Mouse (Mus musculus): ENCODE measurements at regions not wholly inside any gene's neighbourhood (a gene's known extent, or its start where the extent isn't known, plus 50 kb on each side); places are given as distances from the start of the nearest gene placed in this dataset.

DNA sequence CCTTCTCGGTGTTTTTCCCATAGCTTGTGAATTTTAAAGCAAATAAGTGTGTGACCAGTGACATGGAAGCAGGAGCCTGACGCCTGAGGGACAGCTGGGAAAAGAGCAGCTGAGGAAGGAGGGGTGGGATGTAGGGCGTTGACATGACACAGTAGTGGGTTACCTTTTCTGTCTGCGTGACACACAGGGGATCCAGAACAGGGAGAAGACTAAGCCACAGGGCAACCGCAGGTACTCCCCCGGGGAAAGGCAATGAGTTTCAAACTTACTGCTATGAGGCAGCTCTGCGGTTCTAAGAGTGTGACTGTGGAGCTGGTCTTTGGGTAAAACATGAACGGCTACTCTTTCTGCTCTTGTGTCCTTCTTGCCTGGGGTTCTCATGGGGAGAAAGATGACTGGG is 170.2 kb upstream of the Prox1 start:
- no peak overlapping the region for H3K4me2 ChIP-seq (replicated peaks)
- 88% methylated on average over 8 of the region's 8 CpGs for WGBS
- no peak overlapping the region for H3K4me3 ChIP-seq
- no peaks in the 10 kb centered on the region for H3K36me3 ChIP-seq
- ATAC-seq (ENCODE audit: insufficient number of reproducible peaks, insufficient read depth, low FRiP score, low TSS enrichment): no peak
- no peak overlapping the region for H3K9ac ChIP-seq
- no peaks in the 10 kb centered on the region for H3K4me1 ChIP-seq
- H3K27ac ChIP-seq: no peak overlapping the region
- 0 out of 2 replicates have a peak, but pooled peaks cover 6% of the 10 kb centered on the region for H3K27me3 ChIP-seq
- no peaks in the 10 kb centered on the region for H3K9me3 ChIP-seq

DNA sequence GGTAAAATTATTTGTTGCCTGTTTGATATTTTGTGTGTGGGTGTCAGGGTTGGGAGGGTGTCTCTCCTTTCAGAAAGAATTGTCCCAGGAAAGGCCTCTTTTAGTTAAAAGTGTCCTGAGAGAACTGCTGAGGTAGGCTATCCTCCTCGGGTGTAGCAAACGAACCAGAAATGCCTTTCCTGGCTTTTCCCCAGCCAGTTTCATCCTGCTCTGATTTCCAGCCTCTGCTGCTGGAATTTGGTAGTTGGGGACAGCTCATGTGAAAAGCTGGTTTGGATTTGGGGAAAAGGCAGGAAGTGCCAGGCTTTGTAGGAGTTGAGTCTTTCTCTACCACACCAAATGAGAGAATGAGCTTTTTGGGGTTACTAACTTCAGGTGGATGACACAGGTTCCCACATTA is 164.0 kb upstream of the Prox1 start:
- no peak overlapping the region for H3K4me3 ChIP-seq
- peaks cover 3% of the 10 kb centered on the region; the same call in 1 of the 2 replicates for H3K27me3 ChIP-seq
- H3K4me2 ChIP-seq (replicated peaks): no peak overlapping the region
- no peaks in the 10 kb centered on the region for H3K36me3 ChIP-seq
- no peak overlapping the region for H3K9ac ChIP-seq
- H3K27ac ChIP-seq: no peak overlapping the region
- WGBS: 26% methylated on average over 2 of the region's 2 CpGs
- H3K9me3 ChIP-seq: no peaks in the 10 kb centered on the region
- no peak for ATAC-seq (ENCODE audit: insufficient number of reproducible peaks, insufficient read depth, low FRiP score, low TSS enrichment)
- H3K4me1 ChIP-seq: no peaks in the 10 kb centered on the region

DNA sequence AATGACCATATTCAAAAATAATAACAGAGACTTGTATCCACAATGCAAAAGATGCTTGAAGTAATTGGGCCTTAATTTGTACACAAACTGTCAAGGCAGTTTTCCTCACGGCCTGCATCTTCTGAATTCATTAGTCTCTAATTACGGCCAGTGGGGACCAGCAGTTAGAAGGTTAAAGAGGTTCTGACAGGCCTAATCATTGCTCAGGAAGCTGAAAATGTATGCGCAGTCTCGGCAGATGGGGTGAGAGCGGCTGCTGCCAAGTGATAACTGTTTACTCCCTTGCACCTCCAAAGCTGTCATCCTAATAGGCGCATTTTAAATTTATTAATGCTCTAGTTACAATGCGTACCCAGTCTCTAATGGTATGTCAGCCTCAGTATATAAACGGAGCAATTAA is 163.5 kb upstream of the Prox1 start:
- Histone ChIP-seq H3K4me2 (replicated peaks) (no peak overlapping the region), H3K27ac (no peak overlapping the region), H3K4me1 (no peaks in the 10 kb centered on the region), H3K36me3 (no peaks in the 10 kb centered on the region), H3K4me3 (no peak overlapping the region), H3K9ac (no peak overlapping the region), H3K27me3 (peaks cover 3% of the 10 kb centered on the region; the same call in 1 of the 2 replicates), H3K9me3 (no peaks in the 10 kb centered on the region)
- ATAC-seq (ENCODE audit: insufficient number of reproducible peaks, insufficient read depth, low FRiP score, low TSS enrichment): no peak
- WGBS: 50% methylated on average over 8 of the region's 8 CpGs

DNA sequence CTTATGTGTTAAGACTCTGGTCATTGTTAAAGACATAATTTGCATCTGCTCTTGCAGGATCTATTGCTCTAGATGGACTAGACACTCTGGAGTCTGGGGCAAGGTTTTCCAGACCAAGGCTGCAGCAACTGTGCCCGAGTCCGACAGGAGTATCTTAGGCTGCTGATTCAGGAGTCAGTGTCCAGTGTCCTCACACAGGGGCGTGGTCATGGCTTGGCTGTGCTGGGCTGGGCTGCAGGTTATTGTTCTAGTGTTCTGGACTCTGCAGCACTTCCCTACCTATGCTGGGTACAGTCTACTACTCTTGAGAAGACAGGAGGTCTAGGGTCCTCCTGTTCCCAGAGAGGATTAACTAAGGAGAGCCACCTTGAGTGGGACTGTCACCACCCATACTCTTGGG is 161.5 kb upstream of the Prox1 start:
- no peak for ATAC-seq (ENCODE audit: insufficient number of reproducible peaks, insufficient read depth, low FRiP score, low TSS enrichment)
- peaks cover 3% of the 10 kb centered on the region; the same call in 1 of the 2 replicates for H3K27me3 ChIP-seq

DNA sequence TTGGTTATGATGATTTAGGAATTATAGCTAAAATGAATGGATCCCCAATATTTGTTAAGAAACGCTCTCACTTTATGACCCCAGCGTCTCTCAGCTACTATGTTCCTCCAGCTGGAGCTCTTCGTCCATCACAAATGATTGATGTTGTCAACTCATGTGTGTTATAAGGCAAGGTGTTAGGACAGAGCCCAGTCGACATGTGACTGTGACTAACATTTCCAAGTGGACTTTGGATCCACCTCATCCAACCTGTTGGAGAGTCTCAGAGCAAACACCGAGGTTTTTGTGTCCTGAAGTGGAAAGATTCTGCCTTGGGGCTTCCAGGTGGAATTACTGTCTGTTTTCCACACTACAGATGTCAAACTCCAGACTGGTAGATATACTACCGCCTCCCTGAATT is 154.0 kb upstream of the Prox1 start:
- H3K4me1 ChIP-seq: no peaks in the 10 kb centered on the region
- 91% methylated on average over 6 of the region's 6 CpGs for WGBS

More for the DNA sequence above, 161.5 kb upstream of the Prox1 start:
- H3K9ac ChIP-seq: no peak overlapping the region
- H3K9me3 ChIP-seq: no peaks in the 10 kb centered on the region
- H3K4me3 ChIP-seq: no peak overlapping the region
- H3K27ac ChIP-seq: no peak overlapping the region
- H3K4me2 ChIP-seq (replicated peaks): no peak overlapping the region
- no peaks in the 10 kb centered on the region for H3K36me3 ChIP-seq
- no peaks in the 10 kb centered on the region for H3K4me1 ChIP-seq
- 72% methylated on average over 3 of the region's 3 CpGs for whole genome bisulfite sequencing

DNA sequence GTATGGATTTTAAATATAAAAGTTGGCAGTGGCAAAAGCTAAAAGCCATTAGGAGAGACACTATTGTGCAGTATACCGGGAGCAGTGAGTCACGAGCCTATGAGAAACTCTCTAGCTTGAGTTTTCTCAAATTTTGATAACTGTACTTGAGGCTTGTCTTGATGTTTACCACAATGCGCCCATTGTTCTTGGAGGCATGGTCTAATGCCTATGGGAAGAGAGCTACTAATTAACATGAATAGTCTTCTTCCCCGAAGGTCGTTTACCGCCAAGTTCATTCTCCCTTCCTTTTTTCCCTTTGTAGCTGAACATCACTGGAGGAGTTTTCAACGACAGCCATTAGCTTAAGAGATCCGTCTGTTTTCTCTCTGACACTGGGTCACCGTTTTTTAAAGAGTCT is 153.2 kb upstream of the Prox1 start:
- WGBS: 63% methylated on average over 9 of the region's 9 CpGs
- Histone ChIP-seq H3K4me2 (replicated peaks) (no peak overlapping the region), H3K4me3 (no peak overlapping the region), H3K4me1 (no peaks in the 10 kb centered on the region), H3K27ac (no peak overlapping the region), H3K9ac (no peak overlapping the region), H3K36me3 (no peaks in the 10 kb centered on the region), H3K9me3 (no peaks in the 10 kb centered on the region), H3K27me3 (no peaks in the 10 kb centered on the region)
- ATAC-seq (ENCODE audit: insufficient number of reproducible peaks, insufficient read depth, low FRiP score, low TSS enrichment): no peak

More for the DNA sequence above, 154.0 kb upstream of the Prox1 start:
- Histone ChIP-seq H3K4me3 (no peak overlapping the region), H3K36me3 (no peaks in the 10 kb centered on the region), H3K9me3 (no peaks in the 10 kb centered on the region), H3K9ac (no peak overlapping the region), H3K27me3 (no peaks in the 10 kb centered on the region), H3K27ac (no peak overlapping the region), H3K4me2 (replicated peaks) (no peak overlapping the region)
- no peak for ATAC-seq (ENCODE audit: insufficient number of reproducible peaks, insufficient read depth, low FRiP score, low TSS enrichment)

DNA sequence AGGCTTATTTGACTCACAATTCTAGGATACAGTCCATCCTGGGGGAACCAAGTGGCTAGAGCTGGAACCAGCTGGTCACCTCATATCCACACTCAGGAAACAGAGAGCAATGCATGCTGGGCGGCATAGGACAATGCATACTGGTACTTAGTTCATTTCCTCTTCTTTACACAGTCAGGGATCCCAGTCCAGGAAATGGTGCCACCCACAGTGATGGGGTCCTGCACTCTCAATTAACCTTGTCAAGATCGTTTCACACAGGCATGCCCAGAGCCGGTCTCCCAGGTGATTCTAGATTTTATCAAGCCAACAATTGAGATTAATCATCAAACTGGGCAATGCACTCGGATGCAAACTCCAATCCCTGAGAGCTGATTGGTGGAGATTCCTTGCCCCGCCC is 145.7 kb upstream of the Prox1 start:
- 72% methylated on average over 5 of the region's 5 CpGs for WGBS
- H3K4me3 ChIP-seq: no peak overlapping the region
- no peaks in the 10 kb centered on the region for H3K9me3 ChIP-seq
- H3K27ac ChIP-seq: no peak overlapping the region
- no peak overlapping the region for H3K9ac ChIP-seq
- no peaks in the 10 kb centered on the region for H3K36me3 ChIP-seq
- H3K4me2 ChIP-seq (replicated peaks): no peak overlapping the region
- no peaks in the 10 kb centered on the region for H3K4me1 ChIP-seq
- ATAC-seq (ENCODE audit: insufficient number of reproducible peaks, insufficient read depth, low FRiP score, low TSS enrichment): no peak
- H3K27me3 ChIP-seq: no peaks in the 10 kb centered on the region

DNA sequence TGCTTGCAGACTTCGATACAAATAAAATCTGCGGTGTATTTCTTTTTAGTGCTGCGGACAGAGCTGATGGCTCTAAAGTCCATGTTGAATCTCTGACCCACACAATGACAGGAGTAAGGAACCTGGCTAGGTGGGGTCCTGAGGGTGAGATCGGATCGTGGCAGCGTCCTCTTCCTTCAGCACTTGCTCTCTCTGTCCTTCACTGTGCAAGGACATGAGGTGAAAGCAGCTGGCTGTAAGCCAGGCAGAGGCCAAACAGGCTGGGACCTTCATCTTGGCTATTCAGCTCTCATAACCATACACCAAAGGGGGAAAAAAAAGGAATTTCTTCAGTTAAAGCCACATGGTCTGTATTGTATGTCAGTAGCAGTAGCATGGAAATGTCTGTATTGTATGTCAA is 139.3 kb upstream of the Prox1 start:
- Histone ChIP-seq H3K4me2 (replicated peaks) (no peak overlapping the region), H3K4me1 (no peaks in the 10 kb centered on the region), H3K27me3 (no peaks in the 10 kb centered on the region), H3K9ac (no peak overlapping the region), H3K27ac (no peak overlapping the region), H3K4me3 (no peak overlapping the region), H3K9me3 (no peaks in the 10 kb centered on the region), H3K36me3 (no peaks in the 10 kb centered on the region)
- ATAC-seq (ENCODE audit: insufficient number of reproducible peaks, insufficient read depth, low FRiP score, low TSS enrichment): no peak
- 89% methylated on average over 6 of the region's 6 CpGs for WGBS

DNA sequence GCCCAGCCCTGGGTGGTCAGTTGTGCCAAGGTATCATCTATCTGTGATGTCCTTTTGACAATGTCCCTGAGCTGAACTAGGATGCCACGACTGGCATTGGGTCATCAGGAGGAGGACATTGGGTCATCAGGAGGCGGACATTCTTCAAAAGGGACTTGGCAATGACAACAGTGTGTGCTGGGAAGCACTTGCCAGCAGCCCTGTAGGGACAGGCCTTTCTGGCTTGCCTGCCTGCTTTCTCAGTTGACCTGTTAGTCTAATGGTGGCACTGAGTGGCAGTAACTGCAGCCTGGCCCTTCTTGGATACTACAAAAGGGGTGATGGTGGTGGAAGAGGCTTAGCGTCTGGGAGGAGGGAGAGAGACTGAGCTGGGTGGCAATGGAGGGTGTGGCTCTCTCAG is 137.2 kb upstream of the Prox1 start:
- Histone ChIP-seq H3K9ac (no peak overlapping the region), H3K4me3 (no peak overlapping the region), H3K27ac (no peak overlapping the region), H3K4me2 (replicated peaks) (no peak overlapping the region), H3K27me3 (no peaks in the 10 kb centered on the region), H3K9me3 (no peaks in the 10 kb centered on the region), H3K4me1 (no peaks in the 10 kb centered on the region), H3K36me3 (no peaks in the 10 kb centered on the region)
- 90% methylated on average over 3 of the region's 3 CpGs for WGBS
- no peak for ATAC-seq (ENCODE audit: insufficient number of reproducible peaks, insufficient read depth, low FRiP score, low TSS enrichment)

DNA sequence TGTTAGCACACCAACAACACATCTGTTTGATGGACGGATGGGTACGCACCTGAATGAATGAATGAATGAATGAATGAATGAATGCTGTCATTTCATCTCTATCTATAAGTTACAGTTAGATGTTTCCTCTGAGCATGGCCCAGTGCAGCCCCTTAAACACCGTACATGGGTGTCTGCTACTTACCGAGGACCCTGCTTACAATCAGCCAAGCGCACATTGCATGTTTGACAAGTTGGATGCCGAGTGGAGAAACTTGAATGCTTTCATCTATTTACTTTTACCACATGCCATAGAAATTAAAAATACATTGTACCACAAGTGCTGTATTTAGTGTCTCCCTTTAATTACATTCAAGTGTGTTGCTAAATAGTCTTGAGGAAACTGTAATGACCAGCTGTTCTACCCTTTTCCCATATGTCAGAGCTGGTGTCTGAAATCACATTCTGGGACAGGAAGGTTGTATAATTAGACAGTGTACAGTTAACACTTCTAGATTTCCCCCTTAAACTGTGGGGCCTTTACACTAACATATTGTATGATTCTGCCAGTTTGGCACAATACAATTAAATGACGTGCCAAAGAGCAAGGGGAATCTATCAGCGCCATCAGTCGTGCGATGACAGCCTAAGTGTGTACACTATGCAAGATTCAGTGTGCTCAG is 127.3 kb upstream of the Prox1 start:
- WGBS: 90% methylated on average over 10 of the region's 10 CpGs
- H3K9me3 ChIP-seq: 0 out of 2 replicates have a peak, but pooled peaks cover 6% of the 10 kb centered on the region
- no peaks in the 10 kb centered on the region for H3K4me1 ChIP-seq
- no peak for ATAC-seq (ENCODE audit: insufficient number of reproducible peaks, insufficient read depth, low FRiP score, low TSS enrichment)
- H3K4me2 ChIP-seq (replicated peaks): no peak overlapping the region
- H3K4me3 ChIP-seq: no peak overlapping the region
- no peak overlapping the region for H3K27ac ChIP-seq
- no peaks in the 10 kb centered on the region for H3K36me3 ChIP-seq
- H3K9ac ChIP-seq: no peak overlapping the region
- no peaks in the 10 kb centered on the region for H3K27me3 ChIP-seq

DNA sequence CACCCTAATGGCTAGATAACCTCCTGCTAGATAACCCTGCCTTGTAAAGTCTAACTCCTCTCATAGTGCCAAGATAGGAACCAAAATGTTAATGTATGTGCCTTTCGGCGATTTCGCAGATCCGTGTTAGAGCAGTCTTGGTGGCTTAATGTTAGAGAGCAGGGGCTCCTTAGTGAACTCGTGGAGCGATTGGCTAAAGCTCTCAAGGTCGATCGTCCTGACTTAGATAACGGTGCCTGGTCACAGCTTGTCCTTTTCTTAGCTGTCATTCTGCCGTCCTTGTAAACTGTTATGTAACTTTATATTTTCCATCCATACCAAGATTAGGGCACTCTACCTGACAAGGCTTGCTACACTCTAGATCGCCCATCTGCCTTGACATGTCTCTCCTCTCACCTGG is 119.5 kb upstream of the Prox1 start:
- no peaks in the 10 kb centered on the region for H3K36me3 ChIP-seq
- H3K27me3 ChIP-seq: no peaks in the 10 kb centered on the region
- 91% methylated on average over 11 of the region's 11 CpGs for WGBS
- H3K4me3 ChIP-seq: no peak overlapping the region
- no peaks in the 10 kb centered on the region for H3K9me3 ChIP-seq
- no peak for ATAC-seq (ENCODE audit: insufficient number of reproducible peaks, insufficient read depth, low FRiP score, low TSS enrichment)
- no peak overlapping the region for H3K9ac ChIP-seq
- no peak overlapping the region for H3K4me2 ChIP-seq (replicated peaks)
- no peaks in the 10 kb centered on the region for H3K4me1 ChIP-seq
- H3K27ac ChIP-seq: no peak overlapping the region

DNA sequence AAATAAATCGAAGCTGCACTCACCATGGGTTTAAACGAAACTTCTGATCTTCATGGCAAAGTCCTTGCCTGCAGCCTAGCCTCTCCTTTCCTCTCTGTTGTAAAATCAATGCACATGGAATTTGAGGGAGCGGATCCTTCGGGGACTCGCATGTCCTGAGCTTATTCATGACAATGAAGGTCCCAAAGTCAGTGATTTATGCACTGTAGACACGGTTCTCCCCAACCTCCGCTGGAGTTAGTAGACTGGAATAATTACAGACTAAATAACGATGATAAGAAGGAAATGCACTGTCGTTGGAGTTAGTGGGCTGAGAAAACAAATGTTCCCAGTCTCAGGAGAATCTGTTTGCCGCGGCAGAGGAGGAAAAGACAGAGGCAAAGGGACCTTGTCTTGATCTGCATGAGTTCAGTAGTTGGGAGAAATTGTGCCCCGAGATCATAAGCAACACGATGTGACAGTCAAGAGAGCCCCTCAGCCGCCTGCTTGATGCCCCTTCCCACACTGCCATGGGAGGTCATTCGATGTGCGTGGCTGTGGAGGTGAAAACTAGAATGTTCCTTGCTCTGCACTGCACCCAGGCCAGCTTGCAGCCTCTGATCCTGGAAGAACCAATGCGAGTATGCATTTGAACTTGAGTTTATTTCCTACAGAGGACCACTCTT is 116.1 kb upstream of the Prox1 start:
- no peaks in the 10 kb centered on the region for H3K27me3 ChIP-seq
- no peaks in the 10 kb centered on the region for H3K4me1 ChIP-seq
- H3K4me3 ChIP-seq: no peak overlapping the region
- no peak for ATAC-seq (ENCODE audit: insufficient number of reproducible peaks, insufficient read depth, low FRiP score, low TSS enrichment)
- H3K27ac ChIP-seq: no peak overlapping the region
- H3K4me2 ChIP-seq (replicated peaks): no peak overlapping the region
- no peak overlapping the region for H3K9ac ChIP-seq
- no peaks in the 10 kb centered on the region for H3K36me3 ChIP-seq
- 72% methylated on average over 17 of the region's 17 CpGs for WGBS
- H3K9me3 ChIP-seq: no peaks in the 10 kb centered on the region

Measured in embryonic facial prominence, embryonic 12.5 days (tissue).